Mouse (Mus musculus) WW6 (cell line): Measurements from ENCODE around the gene Agap1.

Experiments used
- DNase-seq: peaks from one replicate; pipeline ENCODE4 v3.0.0-alpha.2; 2013; ENCODE audit warnings: low read depth, low spot score

Gene Agap1

GRCm38 (mm10) chr1:89895801-89896200 is 441.2 kb downstream of the Agap1 start:
- DNase-seq: no peak

GRCm38 (mm10) chr1:89899036-89899435 is 444.4 kb downstream of the Agap1 start:
- no peak for DNase-seq

GRCm38 (mm10) chr1:89899761-89900445 is 445.3 kb downstream of the Agap1 start:
- DNase-seq: no peak

- no peak for DNase-seq
Measured at GRCm38 (mm10) chr1:89901381-89901780, 446.8 kb downstream of the Agap1 start.

GRCm38 (mm10) chr1:89902236-89902635 is 447.6 kb downstream of the Agap1 start:
- DNase-seq: no peak

GRCm38 (mm10) chr1:89902641-89903040 is 448.0 kb downstream of the Agap1 start:
- no peak for DNase-seq

- no peak for DNase-seq
Measured at GRCm38 (mm10) chr1:89909796-89910195, 455.2 kb downstream of the Agap1 start.

GRCm38 (mm10) chr1:89912392-89912791 is 457.8 kb downstream of the Agap1 start:
- DNase-seq: no peak

GRCm38 (mm10) chr1:89913611-89914010 is 459.0 kb downstream of the Agap1 start:
- no peak for DNase-seq

GRCm38 (mm10) chr1:89918111-89918510 is 463.5 kb downstream of the Agap1 start:
- DNase-seq: no peak

- no peak for DNase-seq
Measured at GRCm38 (mm10) chr1:89919206-89919605, 464.6 kb downstream of the Agap1 start.

- no peak for DNase-seq
Measured at GRCm38 (mm10) chr1:89921806-89922205, 467.2 kb downstream of the Agap1 start.

- DNase-seq: no peak
Measured at GRCm38 (mm10) chr1:89922282-89922681, 467.7 kb downstream of the Agap1 start.

- DNase-seq: no peak
Measured at GRCm38 (mm10) chr1:89922883-89923641, 468.5 kb downstream of the Agap1 start.

- no peak for DNase-seq
Measured at GRCm38 (mm10) chr1:89923642-89924020, 469.0 kb downstream of the Agap1 start.

GRCm38 (mm10) chr1:89925501-89926190 is 471.0 kb downstream of the Agap1 start:
- no peak for DNase-seq

- DNase-seq: no peak
Measured at GRCm38 (mm10) chr1:89926583-89927060, 472.0 kb downstream of the Agap1 start.

- DNase-seq: no peak
Measured at GRCm38 (mm10) chr1:89927061-89927661, 472.6 kb downstream of the Agap1 start.

GRCm38 (mm10) chr1:89928676-89929075 is 474.1 kb downstream of the Agap1 start:
- DNase-seq: no peak

GRCm38 (mm10) chr1:89929181-89929580 is 474.6 kb downstream of the Agap1 start:
- no peak for DNase-seq

- DNase-seq: no peak
Measured at GRCm38 (mm10) chr1:89929721-89930505, 475.3 kb downstream of the Agap1 start.
